Mouse (Mus musculus) midbrain, embryonic 16.5 days (tissue): ENCODE measurements at regions not wholly inside any gene's neighbourhood (a gene's known extent, or its start where the extent isn't known, plus 50 kb on each side); places are given as distances from the start of the nearest gene placed in this dataset.

Experiments used
- ATAC-seq: fragments of 200-750 bp; cut with Nextera tagmentation; 2 replicates; pipeline ENCODE4 v1.8.0; 2017; ENCODE audit warnings: moderate TSS enrichment
- H3K27ac ChIP-seq: fragments of 300-500 bp; sonication (generic); 2 replicates; pipeline ENCODE4 v1.5.1; 2014; ENCODE audit warnings: mild to moderate bottlenecking, low read length, mixed read lengths
- H3K27me3 ChIP-seq: fragments of 300-500 bp; sonication (generic); 2 replicates; pipeline ENCODE4 v1.6.1; 2014; ENCODE audit warnings: low read depth, low read length, mixed read lengths; ENCODE audit not compliant: control insufficient read depth, insufficient read depth
- H3K36me3 ChIP-seq: fragments of 300-500 bp; sonication (generic); 2 replicates; pipeline ENCODE4 v1.6.1; 2014; ENCODE audit warnings: mild to moderate bottlenecking, low read length, moderate library complexity, mixed read lengths; ENCODE audit not compliant: control insufficient read depth, insufficient read depth
- H3K4me1 ChIP-seq: fragments of 300-500 bp; sonication (generic); 2 replicates; pipeline ENCODE4 v1.6.1; 2014; ENCODE audit warnings: mild to moderate bottlenecking, low read length, mixed read lengths; ENCODE audit not compliant: control insufficient read depth, insufficient read depth
- H3K4me2 ChIP-seq: fragments of 300-500 bp; sonication (generic); 2 replicates; pipeline ENCODE4 v1.6.1; 2014; ENCODE audit warnings: mild to moderate bottlenecking, low read length, mixed read lengths
- H3K4me3 ChIP-seq: fragments of 300-500 bp; sonication (generic); 2 replicates; pipeline ENCODE4 v1.5.1; 2014; ENCODE audit warnings: low read depth, mild to moderate bottlenecking, low read length, moderate library complexity, mixed read lengths
- H3K9ac ChIP-seq: fragments of 300-500 bp; sonication (generic); 2 replicates; pipeline ENCODE4 v1.6.1; 2014; ENCODE audit warnings: low read depth, low read length, mixed read lengths
- H3K9me3 ChIP-seq: fragments of 300-500 bp; sonication (generic); replicated peaks from 2 replicates; pipeline ENCODE4 v1.6.1; 2014; ENCODE audit warnings: mild to moderate bottlenecking, low read length, mixed read lengths; ENCODE audit not compliant: control insufficient read depth, poor library complexity, severe bottlenecking
- WGBS: fragments of 180-500 bp; shearing (Covaris S2); extraction: QIAGEN DNeasy Blood & Tissue Kit; methylation state at CpG from one replicate; pipeline ENCODE4 v1.1.7; 2014; 5-methylcytosine and 5-hydroxymethylcytosine counted together

DNA sequence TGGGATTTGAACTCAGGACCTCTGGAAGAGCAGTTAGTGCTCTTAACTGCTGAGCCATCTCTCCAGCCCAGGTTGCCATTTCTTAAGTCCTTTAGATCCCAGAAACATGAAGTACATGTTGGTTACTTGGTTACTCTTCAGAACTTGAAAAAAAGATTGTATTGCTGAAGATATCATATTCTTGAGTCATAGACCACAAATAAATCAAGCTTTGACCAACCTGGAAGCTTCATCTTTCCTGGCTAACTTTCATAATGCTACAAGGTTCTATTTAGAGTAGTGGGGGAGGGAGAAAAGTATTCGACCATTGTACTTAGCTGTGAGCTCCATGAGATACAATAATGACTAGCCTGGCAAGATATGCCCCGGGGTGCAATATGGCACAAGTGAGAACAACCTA, 90.9 kb upstream of the Cdkn2b start:
- Histone ChIP-seq H3K27me3 (no peaks in the 10 kb centered on the region), H3K27ac (no peak overlapping the region), H3K9me3 (no peaks in the 10 kb centered on the region), H3K9ac (no peak overlapping the region), H3K4me2 (no peak overlapping the region), H3K4me3 (no peak overlapping the region), H3K4me1 (no peaks in the 10 kb centered on the region), H3K36me3 (no peaks in the 10 kb centered on the region)
- no peak for ATAC-seq
- 87% methylated on average over 2 of the region's 2 CpGs for WGBS

DNA sequence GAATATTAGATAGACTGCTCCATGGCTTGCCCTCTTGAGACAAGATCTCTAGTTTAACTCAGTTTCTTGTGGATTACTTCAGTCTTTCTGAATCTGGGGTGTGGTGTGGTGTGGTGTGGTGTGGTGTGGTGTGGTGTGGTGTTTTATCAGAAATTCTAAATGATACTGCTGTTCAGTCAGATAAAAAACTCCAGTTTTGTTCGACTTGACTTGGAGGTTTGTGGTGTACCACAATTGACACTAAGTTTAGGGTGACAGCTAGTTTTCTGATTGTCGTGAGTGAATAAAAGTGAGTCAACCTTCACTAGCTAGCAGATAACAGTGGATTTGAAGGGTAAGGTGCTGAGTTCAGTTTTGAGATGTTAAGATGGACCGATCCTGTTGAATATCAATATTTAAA, 89.5 kb upstream of the Cdkn2b start:
- no peak overlapping the region for H3K27ac ChIP-seq
- no peak for ATAC-seq
- H3K9ac ChIP-seq: no peak overlapping the region
- H3K4me1 ChIP-seq: no peaks in the 10 kb centered on the region
- H3K9me3 ChIP-seq: no peaks in the 10 kb centered on the region
- H3K36me3 ChIP-seq: no peaks in the 10 kb centered on the region
- no peak overlapping the region for H3K4me3 ChIP-seq
- H3K27me3 ChIP-seq: no peaks in the 10 kb centered on the region
- WGBS: 91% methylated on average over 3 of the region's 3 CpGs
- no peak overlapping the region for H3K4me2 ChIP-seq

DNA sequence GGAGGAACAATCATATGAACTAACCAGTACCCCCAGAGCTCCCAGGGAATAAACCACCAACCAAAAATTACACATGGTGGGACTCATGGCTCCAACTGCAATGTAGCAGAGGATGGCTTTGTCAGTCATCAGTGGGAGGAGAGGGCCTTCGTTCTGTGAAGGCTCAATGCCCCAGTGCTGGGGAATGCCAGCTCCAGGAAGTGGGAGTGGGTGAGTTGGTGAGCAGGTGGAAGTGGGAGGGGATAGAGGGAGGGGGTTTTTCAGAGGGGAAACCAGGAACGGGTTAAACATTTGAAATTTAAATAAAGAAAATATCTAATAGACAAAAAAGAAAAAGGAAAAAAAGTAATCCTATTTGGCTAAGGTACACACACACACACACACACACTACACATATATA, 88.4 kb upstream of the Cdkn2b start:
- no peaks in the 10 kb centered on the region for H3K36me3 ChIP-seq
- H3K9ac ChIP-seq: no peak overlapping the region
- 85% methylated on average over 2 of the region's 2 CpGs for WGBS
- H3K9me3 ChIP-seq: no peaks in the 10 kb centered on the region
- H3K4me2 ChIP-seq: no peak overlapping the region
- H3K27me3 ChIP-seq: no peaks in the 10 kb centered on the region
- H3K4me1 ChIP-seq: no peaks in the 10 kb centered on the region
- H3K27ac ChIP-seq: no peak overlapping the region
- ATAC-seq: no peak
- H3K4me3 ChIP-seq: no peak overlapping the region

DNA sequence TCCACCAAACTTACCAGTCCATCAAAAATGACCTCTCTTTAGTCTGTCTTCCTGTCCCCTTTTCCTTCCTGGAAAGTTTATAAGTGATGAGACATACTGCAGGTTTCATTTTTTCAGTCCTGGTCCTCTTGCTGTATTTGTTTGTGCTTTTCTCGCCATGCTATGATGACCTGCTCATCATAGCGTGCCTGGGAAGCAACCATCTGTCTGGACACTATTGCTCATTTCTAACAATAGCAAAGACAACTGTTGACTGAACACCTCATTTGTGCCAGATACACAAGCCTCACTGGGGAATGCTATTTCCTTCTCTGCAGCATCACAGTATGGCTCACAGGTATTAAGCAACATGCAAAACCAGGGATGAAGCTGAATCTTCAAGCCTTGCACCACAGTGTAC, 85.2 kb upstream of the Cdkn2b start:
- Histone ChIP-seq H3K4me1 (no peaks in the 10 kb centered on the region), H3K9ac (no peak overlapping the region), H3K27me3 (no peaks in the 10 kb centered on the region), H3K36me3 (no peaks in the 10 kb centered on the region), H3K27ac (no peak overlapping the region), H3K9me3 (no peaks in the 10 kb centered on the region), H3K4me3 (no peak overlapping the region), H3K4me2 (no peak overlapping the region)
- 93% methylated on average over 2 of the region's 2 CpGs for WGBS
- no peak for ATAC-seq

DNA sequence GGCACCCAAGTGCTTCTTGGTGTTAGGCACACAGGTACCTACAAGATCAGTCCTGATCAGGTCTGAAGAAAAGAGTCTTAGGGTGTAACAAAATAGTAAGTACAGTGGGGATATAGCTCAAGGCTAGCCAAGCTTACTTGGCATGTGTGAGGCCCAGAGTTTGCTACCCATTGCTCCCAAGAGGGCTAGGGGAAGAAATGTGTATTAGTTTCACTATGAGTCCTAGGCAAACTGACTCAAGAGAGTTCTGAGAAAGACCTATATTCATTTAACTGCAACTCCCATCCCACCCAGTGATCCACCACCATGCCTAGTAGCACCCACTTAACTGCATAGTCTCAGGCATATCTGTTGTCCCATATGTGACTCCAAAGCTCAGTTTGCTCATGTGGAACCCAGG, 84.5 kb upstream of the Cdkn2b start:
- Histone ChIP-seq H3K9me3 (no peaks in the 10 kb centered on the region), H3K4me2 (no peak overlapping the region), H3K9ac (no peak overlapping the region), H3K27me3 (no peaks in the 10 kb centered on the region), H3K4me1 (no peaks in the 10 kb centered on the region), H3K4me3 (no peak overlapping the region), H3K36me3 (no peaks in the 10 kb centered on the region), H3K27ac (no peak overlapping the region)
- ATAC-seq: no peak

DNA sequence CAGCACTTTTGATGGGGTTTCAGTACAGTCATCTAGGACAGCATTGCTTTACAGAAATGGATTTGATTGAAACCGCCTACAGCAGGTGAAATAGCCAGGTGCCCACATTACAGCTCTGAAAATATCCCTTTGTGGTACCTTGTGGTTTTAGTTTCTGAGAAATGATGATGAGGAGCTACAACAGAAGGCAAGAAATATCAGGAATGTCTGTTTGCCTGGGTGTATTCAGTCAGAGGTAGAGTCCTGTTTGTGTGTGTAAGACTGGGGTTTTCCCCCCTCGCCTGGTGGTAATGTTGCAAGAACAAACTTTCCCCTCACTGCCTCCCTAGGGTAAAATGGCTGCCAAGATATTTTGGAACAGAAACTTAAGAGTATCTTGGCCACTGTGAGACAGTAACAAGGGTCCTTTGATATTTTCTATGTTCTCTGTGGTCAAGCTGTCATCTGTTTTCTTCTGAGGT, 82.4 kb upstream of the Cdkn2b start:
- H3K27ac ChIP-seq: no peak overlapping the region
- H3K9ac ChIP-seq: no peak overlapping the region
- H3K4me1 ChIP-seq: no peaks in the 10 kb centered on the region
- H3K27me3 ChIP-seq: no peaks in the 10 kb centered on the region
- H3K4me2 ChIP-seq: no peak overlapping the region
- no peak for ATAC-seq
- no peaks in the 10 kb centered on the region for H3K36me3 ChIP-seq
- WGBS: 91% methylated on average over 2 of the region's 2 CpGs
- no peak overlapping the region for H3K4me3 ChIP-seq
- H3K9me3 ChIP-seq: no peaks in the 10 kb centered on the region

DNA sequence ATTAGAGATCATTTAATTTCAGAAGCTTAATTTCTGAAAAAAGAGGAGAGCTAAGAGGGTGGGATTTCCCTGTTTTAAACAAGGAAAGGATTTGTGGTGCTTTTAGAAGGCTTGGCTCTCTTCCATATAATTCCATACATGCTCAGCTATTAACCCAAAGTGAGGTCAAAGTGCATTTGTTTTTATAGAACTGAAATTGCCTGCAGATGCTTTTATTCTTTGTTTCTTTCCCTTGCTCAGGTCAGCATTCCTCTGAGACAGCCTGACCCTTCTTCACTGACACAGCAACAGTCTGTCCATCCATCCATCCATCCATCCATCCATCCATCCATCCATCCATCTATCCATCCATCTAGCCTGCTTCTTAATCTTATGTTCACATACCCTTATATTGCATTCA, 82.0 kb upstream of the Cdkn2b start:
- no peak for ATAC-seq

DNA sequence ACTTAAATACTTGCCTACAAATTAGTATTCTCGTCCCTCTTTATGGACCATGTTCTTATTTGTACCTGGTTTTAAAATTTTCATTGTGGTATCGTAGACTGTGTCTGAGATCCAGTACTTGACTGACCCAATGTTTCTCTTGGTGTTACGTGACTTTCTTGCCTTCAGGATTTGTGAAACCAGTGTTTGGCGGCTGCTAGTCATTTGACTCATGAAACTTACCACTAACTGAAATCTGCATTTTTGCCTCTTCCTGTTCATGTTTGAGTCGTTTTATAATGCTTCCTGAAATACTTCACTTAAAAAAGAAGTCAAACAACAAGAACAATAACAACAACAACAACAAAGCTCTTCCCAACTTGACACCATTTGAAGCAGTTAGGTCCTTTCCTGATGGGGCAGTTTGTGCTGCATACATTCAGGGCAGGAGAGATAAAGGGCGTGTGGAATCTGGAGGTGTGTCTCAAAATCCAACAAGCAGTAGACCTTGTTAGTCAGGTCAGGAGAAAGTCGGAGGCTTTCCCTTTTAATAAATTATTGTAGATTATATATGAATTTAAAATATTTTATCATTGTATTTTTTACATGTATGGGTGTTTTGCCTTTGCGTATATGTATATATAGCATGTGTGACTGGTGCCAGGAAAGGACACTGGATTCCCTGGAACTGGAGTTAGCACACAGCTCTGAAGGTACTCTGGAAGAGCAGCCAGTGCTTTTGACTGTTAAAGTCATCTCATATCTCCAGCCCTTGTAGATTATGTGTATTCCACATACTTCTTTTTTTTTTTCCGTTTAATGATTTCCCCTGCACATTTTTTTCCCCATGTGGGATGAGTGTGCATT, 80.8 kb upstream of the Cdkn2b start:
- Histone ChIP-seq H3K36me3 (no peaks in the 10 kb centered on the region), H3K4me2 (no peak overlapping the region), H3K27me3 (no peaks in the 10 kb centered on the region), H3K4me3 (no peak overlapping the region), H3K9ac (no peak overlapping the region), H3K27ac (no peak overlapping the region), H3K4me1 (no peaks in the 10 kb centered on the region), H3K9me3 (no peaks in the 10 kb centered on the region)
- WGBS: 89% methylated on average over 9 of the region's 9 CpGs
- ATAC-seq: no peak

More for the DNA sequence above, 82.0 kb upstream of the Cdkn2b start:
- Histone ChIP-seq H3K4me3 (no peak overlapping the region), H3K27ac (no peak overlapping the region), H3K4me1 (no peaks in the 10 kb centered on the region), H3K4me2 (no peak overlapping the region), H3K9me3 (no peaks in the 10 kb centered on the region), H3K9ac (no peak overlapping the region), H3K27me3 (no peaks in the 10 kb centered on the region), H3K36me3 (no peaks in the 10 kb centered on the region)

DNA sequence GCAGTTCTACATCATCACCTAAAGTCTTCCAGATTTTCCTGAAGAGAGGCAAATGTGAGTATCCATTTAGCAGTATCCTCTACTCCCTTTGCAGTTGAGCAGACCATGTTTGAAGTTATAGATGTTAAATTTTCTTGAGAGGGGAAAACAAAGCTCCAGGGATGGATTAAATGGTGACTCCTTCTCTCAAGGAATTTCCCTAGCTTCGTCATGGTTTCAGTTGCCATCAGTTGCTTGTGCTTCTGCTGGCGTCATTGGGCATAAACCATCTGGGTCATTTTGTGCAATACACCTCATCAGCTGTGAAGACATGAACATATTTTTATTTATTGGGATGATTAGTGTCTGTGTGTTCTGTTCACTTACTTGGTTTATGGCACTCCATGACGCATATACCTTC, 72.7 kb upstream of the Cdkn2b start:
- WGBS: 94% methylated on average over 3 of the region's 3 CpGs

More for the DNA sequence above, 72.7 kb upstream of the Cdkn2b start:
- no peaks in the 10 kb centered on the region for H3K9me3 ChIP-seq
- no peaks in the 10 kb centered on the region for H3K27me3 ChIP-seq
- H3K27ac ChIP-seq: no peak overlapping the region
- no peak overlapping the region for H3K9ac ChIP-seq
- no peaks in the 10 kb centered on the region for H3K4me1 ChIP-seq
- ATAC-seq: no peak
- no peak overlapping the region for H3K4me2 ChIP-seq
- H3K36me3 ChIP-seq: no peaks in the 10 kb centered on the region
- H3K4me3 ChIP-seq: no peak overlapping the region
